Mouse (Mus musculus) neural tube, embryonic 11.5 days (tissue): ENCODE measurements around the gene Spats2. TPM values are rescaled to one million over a fixed set of nuclear protein-coding genes. Genes with fewer than 3 reads are reported as not detected.
"Not testable (repeated sequence)": the region's sequence is repeated elsewhere in the genome, so short reads cannot be mapped to it uniquely, and the experiment has no call there.

Experiments used
- ATAC-seq: fragments of 200-750 bp; cut with Nextera tagmentation; 2 replicates; pipeline ENCODE4 v1.8.0; 2017; ENCODE audit warnings: moderate number of reproducible peaks, mild to moderate bottlenecking, moderate TSS enrichment, moderate library complexity; ENCODE audit not compliant: insufficient read depth, low FRiP score, low TSS enrichment
- DNase-seq: peaks from one replicate; pipeline ENCODE4 v3.0.0-alpha.2; 2015; ENCODE audit warnings: low spot score
- H3K27ac ChIP-seq: fragments of 300-500 bp; sonication (generic); 2 replicates; pipeline ENCODE4 v1.5.1; 2014; ENCODE audit warnings: low read depth, mild to moderate bottlenecking, low read length
- H3K27me3 ChIP-seq: fragments of 300-500 bp; sonication (generic); 2 replicates; pipeline ENCODE4 v1.6.1; 2014; ENCODE audit warnings: mild to moderate bottlenecking, low read length, mixed read lengths; ENCODE audit not compliant: control insufficient read depth, insufficient read depth
- H3K36me3 ChIP-seq: fragments of 300-500 bp; sonication (generic); 2 replicates; pipeline ENCODE4 v1.6.1; 2014; ENCODE audit warnings: mild to moderate bottlenecking, low read length, moderate library complexity, mixed read lengths; ENCODE audit not compliant: control insufficient read depth, insufficient read depth
- H3K4me1 ChIP-seq: fragments of 300-500 bp; sonication (generic); 2 replicates; pipeline ENCODE4 v1.6.1; 2014; ENCODE audit warnings: low read length, mixed read lengths; ENCODE audit not compliant: control insufficient read depth, insufficient read depth
- H3K4me2 ChIP-seq: fragments of 300-500 bp; sonication (generic); 2 replicates; pipeline ENCODE4 v1.6.1; 2014; ENCODE audit warnings: low read depth, mild to moderate bottlenecking, moderate library complexity
- H3K4me3 ChIP-seq: fragments of 300-500 bp; sonication (generic); 2 replicates; pipeline ENCODE4 v1.5.1; 2014; ENCODE audit warnings: low read depth, low read length
- H3K9ac ChIP-seq: fragments of 300-500 bp; sonication (generic); 2 replicates; pipeline ENCODE4 v1.6.1; 2014; ENCODE audit warnings: mild to moderate bottlenecking, low read length
- H3K9me3 ChIP-seq: fragments of 300-500 bp; sonication (generic); 2 replicates; pipeline ENCODE4 v1.6.1; 2016; ENCODE audit warnings: low read length; ENCODE audit not compliant: control insufficient read depth
- WGBS: fragments of 180-500 bp; shearing (Covaris S2); extraction: QIAGEN DNeasy Blood & Tissue Kit; methylation state at CpG from one replicate; pipeline ENCODE4 v1.1.7; 2014; 5-methylcytosine and 5-hydroxymethylcytosine counted together
- polyA plus RNA-seq: library from polyadenylated mRNA; unstranded; fragments of >200 nt; fragmentation: Nextera tagmentation; extraction: Ambion mirVana; gene quantifications from 2 replicates; pipeline ENCODE4 v1.2.1, GENCODE M21; 2014

Spats2 gene
- polyA plus RNA-seq, 1 experiment from 2014 or later, result 63.3 TPM

GRCm38 (mm10) chr15:99252381-99253174, 126.9 kb downstream of the Spats2 start:
- H3K4me3 ChIP-seq, result peak overlapping the region; percentile 47
- peaks cover 4% of the 10 kb centered on the region; the same call in 1 of the 2 replicates for H3K4me1 ChIP-seq
- ATAC-seq, result 0 out of 2 replicates have a peak, but pooled peaks have one; percentile 3
- peak overlapping the region; percentile 70 for H3K9ac ChIP-seq
- peak; percentile 64 for DNase-seq
- no peaks in the 10 kb centered on the region for H3K27me3 ChIP-seq
- H3K27ac ChIP-seq, result peak overlapping the region; percentile 90
- peaks cover 2% of the 10 kb centered on the region; the same call in 1 of the 2 replicates for H3K36me3 ChIP-seq
- WGBS, result 4% methylated on average over 22 of the region's 22 CpGs
- no peaks in the 10 kb centered on the region for H3K9me3 ChIP-seq
- H3K4me2 ChIP-seq, result peak overlapping the region; percentile 94

- H3K27ac ChIP-seq, ATAC-seq, H3K4me1 ChIP-seq, H3K36me3 ChIP-seq, DNase-seq, H3K27me3 ChIP-seq, H3K9me3 ChIP-seq, H3K9ac ChIP-seq: not testable (repeated sequence)
- H3K4me2 ChIP-seq, result peak overlapping the region; percentile 94
- WGBS, result 47% methylated on average over 2 of the region's 2 CpGs
- 0 out of 2 replicates have a peak overlapping the region, but pooled peaks have one; percentile 47 for H3K4me3 ChIP-seq
Measured at GRCm38 (mm10) chr15:99253175-99253479, 127.4 kb downstream of the Spats2 start.

GRCm38 (mm10) chr15:99253772-99254171, 128.1 kb downstream of the Spats2 start:
- Histone ChIP-seq H3K9me3 (no peaks in the 10 kb centered on the region), H3K4me3 (no peak overlapping the region), H3K27me3 (no peaks in the 10 kb centered on the region), H3K36me3 (peaks cover 2% of the 10 kb centered on the region; the same call in 1 of the 2 replicates), H3K27ac (no peak overlapping the region), H3K4me1 (peaks cover 4% of the 10 kb centered on the region; the same call in 1 of the 2 replicates), H3K4me2 (no peak overlapping the region), H3K9ac (no peak overlapping the region)
- WGBS, result 94% methylated on average over 6 of the region's 6 CpGs
- DNase-seq (no peak), ATAC-seq (no peak)

GRCm38 (mm10) chr15:99254477-99255005, 128.8 kb downstream of the Spats2 start:
- Histone ChIP-seq H3K4me3 (no peak overlapping the region), H3K4me2 (no peak overlapping the region), H3K27me3 (no peaks in the 10 kb centered on the region), H3K27ac (no peak overlapping the region), H3K9me3 (no peaks in the 10 kb centered on the region), H3K36me3 (no peaks in the 10 kb centered on the region), H3K4me1 (peaks cover 4% of the 10 kb centered on the region; the same call in 1 of the 2 replicates), H3K9ac (no peak overlapping the region)
- 84% methylated on average over 2 of the region's 2 CpGs for WGBS
- ATAC-seq, result no peak
- DNase-seq, result no peak

GRCm38 (mm10) chr15:99255241-99255749, 129.6 kb downstream of the Spats2 start:
- DNase-seq (no peak), ATAC-seq (no peak)
- H3K9me3 ChIP-seq, result no peaks in the 10 kb centered on the region
- H3K4me1 ChIP-seq, result peaks cover 6% of the 10 kb centered on the region; the same call in 1 of the 2 replicates
- no peaks in the 10 kb centered on the region for H3K36me3 ChIP-seq
- H3K27ac ChIP-seq, result no peak overlapping the region
- no peak overlapping the region for H3K4me3 ChIP-seq
- H3K27me3 ChIP-seq, result no peaks in the 10 kb centered on the region
- H3K4me2 ChIP-seq, result no peak overlapping the region
- 90% methylated on average over 6 of the region's 6 CpGs for WGBS
- no peak overlapping the region for H3K9ac ChIP-seq

- Histone ChIP-seq H3K27ac (no peak overlapping the region), H3K36me3 (no peaks in the 10 kb centered on the region), H3K27me3 (no peaks in the 10 kb centered on the region), H3K9ac (no peak overlapping the region), H3K4me3 (no peak overlapping the region), H3K4me1 (0 out of 2 replicates have a peak, but pooled peaks cover 3% of the 10 kb centered on the region), H3K9me3 (no peaks in the 10 kb centered on the region), H3K4me2 (0 out of 2 replicates have a peak overlapping the region, but pooled peaks have one; percentile 4)
- ATAC-seq (0 out of 2 replicates have a peak, but pooled peaks have one; percentile 38), DNase-seq (no peak)
- 66% methylated on average over 8 of the region's 8 CpGs for WGBS
Measured at GRCm38 (mm10) chr15:99259167-99259729, 133.5 kb downstream of the Spats2 start.

GRCm38 (mm10) chr15:99259730-99260252, 134.1 kb downstream of the Spats2 start:
- H3K4me1 ChIP-seq, result 0 out of 2 replicates have a peak, but pooled peaks cover 3% of the 10 kb centered on the region
- H3K36me3 ChIP-seq, result no peaks in the 10 kb centered on the region
- H3K9ac ChIP-seq, result no peak overlapping the region
- 2% methylated on average over 9 of the region's 10 CpGs for WGBS
- no peaks in the 10 kb centered on the region for H3K9me3 ChIP-seq
- H3K27me3 ChIP-seq, result no peaks in the 10 kb centered on the region
- H3K4me2 ChIP-seq, result peak overlapping the region; percentile 27
- no peak; the same call in 1 of the 2 replicates for ATAC-seq
- H3K4me3 ChIP-seq, result no peak overlapping the region
- no peak overlapping the region for H3K27ac ChIP-seq
- peak; percentile 73 for DNase-seq

GRCm38 (mm10) chr15:99262702-99263101, 137.0 kb downstream of the Spats2 start:
- Histone ChIP-seq H3K4me1 (0 out of 2 replicates have a peak, but pooled peaks cover 3% of the 10 kb centered on the region), H3K36me3 (no peaks in the 10 kb centered on the region), H3K27me3 (no peaks in the 10 kb centered on the region), H3K4me3 (no peak overlapping the region), H3K4me2 (no peak overlapping the region), H3K9ac (no peak overlapping the region), H3K27ac (no peak overlapping the region), H3K9me3 (no peaks in the 10 kb centered on the region)
- WGBS, result 65% methylated on average over 10 of the region's 10 CpGs
- ATAC-seq (no peak), DNase-seq (no peak)
